Mouse (Mus musculus): Measurements from ENCODE around the gene 9530077C05Rik.
"Not testable (repeated sequence)": the region's sequence is repeated elsewhere in the genome, so short reads cannot be mapped to it uniquely, and the experiment has no call there.

9530077C05Rik gene

DNA sequence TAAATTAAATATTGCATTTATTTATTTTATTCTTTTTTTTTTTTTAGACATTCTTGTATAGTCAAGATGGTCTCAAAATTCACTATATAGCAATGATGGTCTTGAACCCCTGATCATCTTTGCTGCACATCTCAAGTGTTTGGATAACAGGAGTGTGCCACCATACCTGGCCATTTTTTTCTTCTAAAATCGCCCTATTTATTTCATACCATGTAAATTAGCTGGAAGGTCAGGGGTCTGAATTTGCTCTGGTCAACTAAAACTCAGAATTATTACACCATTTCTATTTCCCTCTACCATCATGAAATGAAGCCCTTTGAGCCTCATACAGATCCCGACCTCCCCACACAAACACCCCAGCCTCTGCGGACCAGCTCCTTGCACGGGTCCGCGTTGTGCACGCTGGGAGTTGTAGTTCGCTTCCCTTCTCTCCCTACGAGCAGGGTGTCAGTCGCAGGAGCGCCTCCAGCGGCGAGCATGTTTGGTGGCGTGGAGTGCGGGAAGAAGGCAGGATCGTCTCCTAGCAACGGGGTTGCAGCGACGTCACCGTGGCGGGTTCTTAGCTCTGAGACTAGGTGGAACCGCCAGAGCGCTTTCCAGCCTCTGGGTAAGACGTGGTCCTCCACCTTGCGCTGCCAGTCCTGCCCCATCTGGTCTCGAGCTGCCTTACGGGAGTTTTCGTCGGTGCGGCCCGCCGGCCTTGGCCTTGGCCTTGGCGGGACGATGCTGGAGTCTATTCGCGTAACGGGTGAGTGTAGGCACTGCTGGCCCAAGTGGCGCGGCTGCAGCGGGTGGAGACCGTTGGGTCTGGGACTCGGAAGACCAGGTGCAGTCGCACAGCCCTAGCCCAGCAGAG lies at the start of gene 9530077C05Rik:
TSS of gene 9530077C05Rik (plus strand) at position 512 of the 856 bp plus-strand sequence.
- peak; percentile 98 for DNase-seq

DNA sequence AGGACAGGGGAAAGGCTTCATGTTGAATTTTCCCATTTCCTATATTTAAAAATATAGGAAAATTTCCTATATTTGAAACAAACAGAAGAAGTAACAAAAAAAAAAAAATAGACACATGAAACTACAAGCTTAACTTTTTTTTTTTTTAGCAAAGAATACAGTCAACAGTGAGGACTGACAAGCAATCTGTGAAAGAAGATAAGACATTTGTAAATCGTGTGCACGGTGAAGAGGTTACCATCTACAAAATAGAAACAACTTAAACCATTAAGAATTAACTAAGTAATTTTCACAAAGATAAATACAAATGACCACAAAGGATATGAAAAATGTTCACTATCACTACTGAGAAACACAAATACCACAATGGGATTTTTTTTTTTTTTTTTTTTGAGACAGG lies 45.1 kb upstream of the 9530077C05Rik start:
- no peak for DNase-seq

DNA sequence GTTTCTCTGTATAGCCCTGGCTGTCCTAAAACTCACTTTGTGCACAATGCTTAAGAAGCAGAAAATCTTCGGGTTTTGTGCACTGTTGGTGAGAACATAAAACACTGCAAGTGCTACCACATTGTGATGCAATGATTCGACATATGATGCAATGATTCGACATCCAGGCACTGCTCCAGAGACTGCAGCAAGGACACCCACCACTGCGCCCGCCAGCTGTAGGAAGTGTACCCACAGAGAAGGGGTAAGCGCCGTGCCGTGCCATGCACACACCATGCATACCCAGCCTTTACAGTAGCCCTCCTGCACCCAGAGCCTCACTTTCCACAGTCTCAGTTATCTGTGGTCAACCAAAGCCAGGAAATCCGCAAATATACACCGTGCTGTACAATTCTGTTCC lies 44.7 kb upstream of the 9530077C05Rik start:
- no peak for DNase-seq

DNA sequence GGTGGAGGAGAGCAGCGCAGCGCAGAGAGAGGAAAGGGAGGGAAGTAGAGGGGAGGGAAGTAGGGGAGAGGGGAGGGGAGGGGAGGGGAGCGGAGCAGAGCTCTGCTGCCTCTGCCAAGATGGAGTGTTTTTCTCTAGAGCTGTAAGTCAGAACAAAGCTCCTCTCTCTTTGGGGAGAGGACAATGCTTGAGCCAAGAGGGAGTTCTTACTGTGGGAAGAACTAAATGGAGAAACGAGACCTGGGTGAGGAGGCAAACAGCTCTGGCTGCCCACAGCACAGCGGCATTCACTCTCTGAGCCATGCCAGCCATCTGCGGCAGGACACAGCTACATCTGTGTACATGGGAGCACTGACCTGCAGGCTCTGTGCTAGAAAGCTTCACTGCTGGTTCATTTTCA lies 43.3 kb upstream of the 9530077C05Rik start:
- no peak for DNase-seq

DNA sequence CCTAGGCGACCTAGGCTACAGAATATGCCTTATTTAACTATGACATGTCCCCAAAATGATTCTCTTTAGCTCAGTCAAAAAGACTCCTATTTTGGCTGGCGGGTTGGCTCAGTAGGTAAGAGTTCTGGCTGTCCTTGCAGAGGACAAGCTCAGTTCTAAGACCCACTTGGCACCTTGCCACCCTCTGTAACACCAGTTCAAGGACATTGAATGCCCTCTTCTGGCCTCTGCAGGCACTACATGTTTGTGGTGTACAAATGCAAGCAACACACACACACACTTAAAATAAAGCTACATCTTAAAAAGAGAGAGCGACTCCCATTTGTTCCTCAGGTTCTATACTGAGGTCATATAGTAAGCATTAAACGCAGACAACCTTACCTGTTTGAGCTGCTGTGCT lies 38.6 kb upstream of the 9530077C05Rik start:
- peak; percentile 51 for DNase-seq

DNA sequence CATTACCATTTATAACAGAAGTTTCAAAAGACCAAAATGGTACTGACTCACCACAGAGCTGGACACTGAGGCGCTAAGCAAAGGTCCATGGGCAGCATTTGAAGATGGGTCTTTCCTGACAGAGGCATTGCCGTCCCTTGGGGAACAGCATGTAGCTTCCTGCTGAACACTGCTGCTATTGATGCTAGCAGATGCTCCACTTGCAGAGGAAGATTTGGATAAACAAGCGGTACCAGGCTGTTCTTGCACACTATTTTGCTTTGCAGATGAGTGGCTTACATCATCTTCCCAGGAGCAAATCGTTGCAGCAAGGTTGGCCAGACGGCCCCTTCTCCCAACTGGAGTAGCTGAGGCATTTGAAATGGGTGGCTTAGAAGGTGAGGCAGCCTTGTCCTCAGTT lies 35.2 kb upstream of the 9530077C05Rik start:
- no peak for DNase-seq

DNA sequence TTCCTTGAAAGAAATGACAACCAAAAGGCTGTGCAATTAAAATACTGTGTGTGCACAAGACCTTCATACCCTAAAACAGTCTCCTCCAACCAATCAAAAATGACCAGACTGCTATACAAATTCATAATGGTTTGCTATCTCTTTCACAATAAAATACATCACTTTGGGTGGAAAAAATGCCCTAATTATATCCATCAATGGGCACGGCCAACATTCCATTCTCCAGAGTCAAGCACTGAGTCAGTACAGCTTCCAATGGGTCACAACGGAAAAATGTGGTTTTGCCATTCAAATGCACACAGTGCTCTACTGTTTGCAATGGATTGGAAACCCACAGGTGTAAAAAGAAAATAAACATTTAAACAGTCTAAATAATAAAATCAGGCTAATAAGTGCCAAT lies 25.4 kb upstream of the 9530077C05Rik start:
- DNase-seq: no peak

DNA sequence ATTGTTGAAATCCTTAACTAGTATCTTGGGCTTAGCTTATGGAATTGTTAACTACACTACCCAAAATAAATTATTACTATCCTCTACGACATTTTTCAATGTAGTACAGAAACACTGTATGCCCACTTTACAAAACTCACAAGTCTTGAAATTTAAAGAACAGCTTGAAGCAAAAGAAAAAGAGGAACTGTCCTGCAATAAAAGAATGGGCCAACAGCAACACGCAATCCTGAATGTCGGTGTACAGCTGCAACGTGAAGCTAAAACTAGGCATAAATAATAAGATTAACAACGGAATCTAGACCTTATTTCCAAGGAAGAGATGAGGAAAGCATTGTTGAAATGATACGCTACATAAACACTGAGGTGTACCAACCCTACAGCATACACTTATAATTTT lies 23.4 kb upstream of the 9530077C05Rik start:
- no peak for DNase-seq

DNA sequence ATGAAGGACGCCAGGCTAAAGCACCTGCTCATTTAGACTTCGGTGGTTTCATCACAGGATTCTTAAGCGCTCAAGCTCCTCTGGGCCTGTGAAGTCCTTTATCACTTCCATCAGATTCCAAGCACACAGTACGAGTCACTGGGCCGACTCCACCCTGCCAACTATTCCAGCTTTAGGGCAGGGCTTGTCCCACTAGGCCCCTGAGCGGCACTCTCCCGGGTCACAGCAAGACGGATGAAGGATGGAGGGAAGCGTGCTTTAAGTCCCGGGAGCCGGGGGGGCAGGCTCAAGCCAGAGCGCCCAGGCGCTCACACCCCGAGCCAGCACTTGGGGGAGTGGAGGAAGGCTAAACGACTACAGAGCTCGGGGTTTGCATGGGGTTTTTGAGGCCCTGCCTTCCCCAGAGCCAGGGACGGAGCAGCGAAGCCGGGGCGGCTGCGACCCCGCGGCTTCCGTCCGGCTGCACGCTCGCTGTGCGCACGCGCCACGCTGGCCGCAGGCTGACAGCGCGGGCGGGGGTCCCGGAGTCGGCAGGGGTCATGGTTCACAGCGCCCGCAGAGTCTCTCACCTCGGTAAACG lies 22.8 kb upstream of the 9530077C05Rik start:
- DNase-seq: no peak

DNA sequence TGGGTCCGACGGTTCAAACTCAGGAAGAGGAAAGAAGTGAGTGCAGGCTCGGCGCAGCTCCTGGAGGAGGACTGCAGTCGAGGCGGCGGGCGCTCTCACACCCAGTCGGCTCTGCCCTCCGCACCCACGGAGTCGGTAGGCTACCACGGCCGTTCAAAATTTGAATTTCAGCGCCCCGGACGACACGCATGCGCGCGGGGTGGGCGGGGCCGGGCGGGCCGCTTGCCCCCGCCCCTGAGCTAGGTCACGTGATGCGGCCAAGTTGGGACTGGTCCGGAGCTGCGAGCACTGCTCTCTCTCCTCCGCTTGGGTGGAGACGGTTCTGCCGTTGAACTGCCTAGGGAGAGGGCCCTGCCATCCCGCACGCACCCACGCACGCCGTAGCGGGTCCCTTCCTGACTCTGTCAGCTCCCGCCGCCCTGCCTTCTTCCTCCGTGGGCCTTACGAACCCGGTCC lies 22.3 kb upstream of the 9530077C05Rik start, which contains the start of gene Anln:
TSS of gene Anln (minus strand) at position 168 of the 456 bp plus-strand sequence.
- peak; percentile 98 for DNase-seq

DNA sequence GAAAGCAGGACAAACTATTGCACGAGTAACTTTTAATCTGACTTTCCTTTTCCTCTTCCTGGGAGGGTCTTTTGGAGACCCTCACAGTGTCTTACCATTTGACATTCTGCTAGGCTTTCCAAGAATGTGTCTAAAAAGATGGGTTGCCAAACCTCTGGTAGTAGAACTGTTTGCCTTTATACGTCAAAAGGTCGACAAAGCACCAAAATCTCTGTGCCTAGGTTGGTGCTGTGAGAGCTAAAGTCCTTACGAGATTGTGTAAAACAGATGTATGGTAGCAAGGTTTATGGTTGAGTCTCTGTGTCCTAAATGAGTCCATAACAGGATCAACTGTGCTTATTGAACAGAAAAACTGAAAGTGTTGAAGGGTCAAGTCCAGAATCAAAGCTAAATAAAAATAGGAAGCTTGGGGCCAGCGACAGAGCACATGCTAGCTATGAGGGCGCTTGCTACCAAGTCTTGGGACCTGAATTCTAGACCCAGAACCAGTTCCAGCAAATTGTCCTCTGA lies 21.5 kb upstream of the 9530077C05Rik start:
- no peak for DNase-seq

DNA sequence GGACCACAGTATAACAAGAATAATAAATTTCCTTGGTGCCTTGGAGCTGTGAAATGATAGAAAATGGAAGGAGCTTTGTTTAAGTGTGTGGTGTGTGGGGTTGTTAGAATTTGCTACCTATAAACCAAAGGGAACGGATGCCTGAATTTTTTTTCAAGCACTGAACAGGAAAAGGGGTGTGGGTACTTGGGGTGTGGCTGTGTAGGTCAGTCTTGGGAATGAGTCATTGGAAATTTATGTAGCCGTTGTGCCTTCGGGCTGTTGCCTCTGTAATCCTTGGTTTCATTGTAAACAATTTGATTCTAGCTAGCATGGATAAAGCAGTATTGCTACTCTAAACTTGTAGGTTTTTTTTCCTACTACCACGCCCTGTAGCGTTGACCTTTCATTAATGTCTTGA lies 20.9 kb upstream of the 9530077C05Rik start:
- no peak for DNase-seq

DNA sequence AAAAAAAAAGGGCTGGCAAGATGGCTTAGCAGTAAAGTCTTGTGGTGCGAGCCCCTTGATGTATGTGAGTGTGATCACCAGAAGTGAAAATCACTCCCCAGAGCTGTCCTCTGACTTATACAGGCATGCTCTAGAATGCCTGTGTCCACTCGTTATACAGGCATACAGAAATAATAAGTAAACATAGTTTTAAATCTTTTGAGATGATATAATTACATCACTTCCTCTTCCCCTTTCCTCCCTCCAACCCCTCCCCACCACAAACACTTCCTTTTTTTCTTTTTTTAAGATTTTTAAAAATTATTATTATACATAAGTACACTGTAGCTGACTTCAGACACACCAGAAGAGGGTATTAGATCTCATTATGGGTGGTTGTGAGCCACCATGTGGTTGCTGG lies 16.6 kb upstream of the 9530077C05Rik start:
- DNase-seq: no peak

DNA sequence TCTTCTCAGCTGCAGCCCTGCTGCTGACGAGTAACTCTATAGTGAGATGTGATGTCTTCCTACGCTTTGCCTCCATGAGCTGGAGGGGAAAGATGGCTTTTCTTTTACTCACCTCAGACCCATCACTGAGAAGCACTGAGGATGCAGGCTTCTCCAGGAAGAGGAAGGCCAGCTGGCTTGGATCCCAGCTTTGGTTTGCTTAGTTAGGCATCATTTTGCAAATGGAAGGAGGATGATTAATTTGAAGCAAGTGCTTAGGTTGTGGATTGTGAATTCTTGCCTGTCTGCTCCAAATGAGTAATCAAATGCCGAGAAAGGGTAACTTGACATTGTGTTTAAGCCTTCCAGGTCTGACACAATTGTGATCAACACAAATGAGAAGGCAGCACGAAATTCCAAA lies 12.3 kb upstream of the 9530077C05Rik start:
- no peak for DNase-seq

DNA sequence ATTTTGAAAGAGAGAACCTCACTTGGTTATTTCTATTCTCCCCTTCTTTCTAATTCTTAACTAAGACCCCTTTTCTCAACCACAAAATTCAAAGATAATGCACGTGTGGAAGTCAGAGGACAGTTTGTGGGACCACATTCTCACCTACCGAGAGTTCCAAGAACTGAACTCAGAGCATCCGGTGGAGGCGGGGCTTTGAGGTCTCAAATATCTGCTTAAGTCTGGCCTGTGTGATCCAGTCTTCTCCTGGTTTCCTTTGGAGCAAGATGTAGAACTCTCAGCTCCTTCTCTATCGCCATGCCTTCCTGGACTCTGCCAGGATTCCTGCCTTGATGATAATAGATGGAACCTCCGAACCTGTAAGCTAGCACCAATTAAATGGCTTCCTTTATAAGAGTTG lies 9.3 kb upstream of the 9530077C05Rik start:
- no peak for DNase-seq

DNA sequence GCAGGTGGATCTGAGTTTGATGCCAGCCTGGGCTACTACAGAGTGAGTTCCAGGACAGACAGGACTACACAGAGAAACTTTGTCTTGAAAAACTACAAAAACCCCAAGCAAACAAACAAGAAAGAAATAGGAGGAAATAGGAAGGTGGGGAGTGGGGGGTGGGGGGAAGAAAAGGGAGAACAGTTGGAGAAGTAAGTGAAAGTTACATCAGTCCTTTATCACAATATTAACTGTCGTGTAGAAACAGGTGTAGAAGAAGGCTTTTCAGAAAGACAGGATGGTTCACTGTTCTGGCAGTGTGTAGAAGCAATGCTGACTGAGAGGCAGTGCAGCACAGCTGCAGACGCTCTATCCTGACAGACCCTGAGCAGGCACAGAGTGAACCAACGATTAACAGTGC lies 8.3 kb upstream of the 9530077C05Rik start:
- DNase-seq: no peak

DNA sequence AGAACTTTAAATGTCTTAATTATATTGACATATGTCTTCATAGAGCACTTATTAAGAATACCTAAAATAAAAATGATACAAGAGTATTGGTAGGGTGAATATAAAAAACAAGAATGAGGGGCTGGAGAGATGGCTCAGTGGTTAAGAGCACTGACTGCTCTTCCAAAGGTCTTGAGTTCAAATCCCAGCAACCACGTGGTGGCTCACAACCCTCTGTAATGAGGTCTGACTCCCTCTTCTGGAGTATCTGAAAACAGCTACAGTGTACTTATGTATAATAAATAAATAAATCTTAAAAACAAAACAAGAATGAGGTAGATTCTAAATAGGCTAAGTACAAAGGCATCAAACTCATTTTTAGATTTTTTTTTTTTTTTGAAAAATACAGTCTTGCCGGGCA lies 7.8 kb upstream of the 9530077C05Rik start:
- DNase-seq: not testable (repeated sequence)

DNA sequence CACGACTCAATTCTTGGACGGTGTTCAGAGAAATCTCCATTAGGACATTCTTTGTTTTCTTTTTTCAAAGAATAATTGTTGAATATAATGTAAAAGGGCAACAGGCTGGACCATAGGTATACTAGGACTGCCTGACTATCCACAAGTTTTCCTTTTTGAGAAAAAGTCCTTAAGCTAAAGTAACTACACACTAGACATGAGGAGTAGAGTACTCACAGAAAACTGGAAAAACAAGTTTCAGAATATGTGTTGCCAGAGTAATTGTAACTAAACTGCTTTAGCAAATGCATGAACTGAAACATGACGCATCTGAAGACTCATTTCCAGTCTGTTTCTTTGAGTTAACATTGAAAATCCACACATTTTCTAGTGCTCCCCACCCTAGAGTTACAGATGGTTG lies 5.9 kb upstream of the 9530077C05Rik start:
- DNase-seq: no peak

DNA sequence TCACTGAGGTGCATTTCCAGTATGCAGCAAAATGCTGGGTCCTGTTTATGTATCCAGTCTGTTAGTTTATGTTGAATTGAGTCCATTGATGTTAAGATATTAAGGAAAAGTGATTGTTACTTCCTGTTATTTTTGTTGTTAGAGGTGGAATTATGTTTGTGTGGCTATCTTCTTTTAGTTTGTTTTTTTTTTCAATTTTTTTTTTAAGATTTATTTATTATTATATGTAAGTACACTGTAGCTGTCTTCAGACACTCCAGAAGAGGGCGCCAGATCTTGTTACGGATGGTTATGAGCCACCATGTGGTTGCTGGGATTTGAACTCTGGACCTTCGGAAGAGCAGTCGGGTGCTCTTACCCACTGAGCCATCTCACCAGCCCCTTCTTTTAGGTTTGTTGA lies 3.7 kb upstream of the 9530077C05Rik start:
- not testable (repeated sequence) for DNase-seq

DNA sequence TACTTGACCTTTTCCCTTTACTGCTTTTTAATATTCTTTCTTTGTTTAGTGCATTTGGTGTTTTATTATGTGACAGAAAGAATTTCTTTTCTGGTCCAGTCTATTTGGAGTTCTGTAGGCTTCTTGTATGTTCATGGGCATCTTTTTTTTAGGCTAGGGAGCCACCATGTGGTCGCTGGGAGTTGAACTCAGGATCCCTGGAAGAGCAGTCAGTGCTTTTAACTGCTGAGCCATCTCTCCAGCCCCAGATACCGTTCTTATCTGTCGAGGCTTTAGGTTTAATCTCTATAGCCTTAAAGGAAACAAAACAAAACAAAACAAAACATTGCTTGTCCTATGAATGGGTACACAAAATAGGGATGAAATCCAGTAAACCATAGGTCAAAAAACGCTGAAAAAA lies 3.0 kb upstream of the 9530077C05Rik start:
- DNase-seq: not testable (repeated sequence)

DNA sequence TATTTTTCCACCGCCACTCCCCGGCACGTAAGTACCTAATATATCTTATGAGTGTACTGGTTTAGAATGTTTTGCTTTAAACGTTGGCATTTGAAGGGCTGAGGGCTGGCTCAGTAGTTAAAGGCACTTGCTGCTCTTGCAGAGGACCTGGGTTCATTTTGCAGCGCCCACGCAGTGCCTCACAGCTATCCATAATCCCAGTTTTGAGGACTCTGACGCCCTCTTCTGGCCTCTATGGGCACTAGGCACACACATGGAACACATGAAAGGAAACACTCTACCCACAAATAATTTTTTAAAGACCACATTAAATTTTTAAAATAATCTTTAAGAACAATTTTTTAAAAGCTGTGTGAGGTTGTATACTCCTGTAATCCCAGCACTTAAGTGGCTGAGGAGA lies 1.8 kb upstream of the 9530077C05Rik start:
- no peak for DNase-seq

DNA sequence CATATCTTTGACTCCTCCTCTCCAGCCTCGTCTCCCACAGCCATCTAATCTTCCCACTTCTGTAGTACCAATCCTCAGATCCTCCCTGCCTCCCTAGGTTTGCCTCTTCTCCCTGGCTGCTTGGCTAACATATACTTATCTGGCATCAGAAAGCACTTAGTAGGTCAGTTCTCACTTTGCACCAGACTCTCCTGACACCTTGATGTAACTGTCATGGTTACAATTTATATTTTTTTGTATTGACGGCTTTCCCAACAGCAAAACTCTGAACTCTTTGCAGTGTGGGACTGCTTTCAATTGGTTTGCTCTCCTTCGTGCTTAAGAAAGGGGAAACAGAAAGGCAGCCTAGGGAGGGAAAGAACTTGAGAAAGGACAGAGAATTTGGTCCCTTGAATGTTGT lies 4.9 kb downstream of the 9530077C05Rik start:
- no peak for DNase-seq

DNA sequence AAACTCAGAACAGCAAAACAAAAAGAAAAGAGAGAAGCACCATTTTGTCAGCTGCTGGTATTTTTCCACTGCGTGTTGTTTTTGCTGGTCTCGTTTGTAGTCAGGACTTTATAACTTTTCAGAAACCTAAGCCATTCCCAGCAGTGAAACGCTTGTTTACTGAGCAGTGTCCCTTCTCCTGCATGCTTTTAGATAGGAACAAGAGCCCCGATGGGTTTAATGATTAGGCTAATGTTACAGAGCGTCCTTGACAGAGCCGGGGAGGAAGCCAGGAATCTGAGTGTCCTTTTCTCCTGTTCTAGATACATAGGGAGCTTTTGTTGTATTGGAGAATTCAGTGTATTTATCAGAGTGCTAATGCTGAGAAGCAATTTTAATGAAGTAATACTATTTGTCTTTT lies 6.2 kb downstream of the 9530077C05Rik start:
- no peak for DNase-seq

DNA sequence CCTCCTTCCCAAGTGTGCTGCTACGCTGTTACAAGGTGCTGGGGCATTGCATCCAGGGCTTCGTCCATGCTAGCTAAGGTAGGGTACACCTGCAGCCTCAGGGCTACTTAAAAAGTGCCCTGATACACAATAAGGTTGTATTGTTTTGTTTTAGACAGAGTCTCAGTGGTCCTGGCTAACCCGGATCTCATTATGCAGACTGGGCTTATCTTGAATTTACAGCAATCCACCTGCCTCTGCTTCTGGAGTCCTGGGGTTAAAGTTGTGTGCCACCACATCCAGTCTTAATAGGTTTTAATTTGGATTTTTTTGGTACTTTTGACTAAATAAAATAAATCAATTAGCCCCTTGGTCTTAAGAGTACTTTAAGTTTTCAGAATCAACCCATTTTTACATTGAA lies 8.6 kb downstream of the 9530077C05Rik start:
- no peak for DNase-seq

Data from thymus, postnatal 4 days (tissue).